Mouse (Mus musculus): Measurements from ENCODE around the gene Rufy4. TPM values are rescaled to one million over a fixed set of nuclear protein-coding genes. Genes with fewer than 3 reads are reported as not detected.

The Rufy4 gene
- polyA plus RNA-seq, 1 experiment, result 0.42 TPM

GRCm38 (mm10) chr1:74130883-74131659 lies 5.7 kb downstream of the Rufy4 start:
- H3K27me3 ChIP-seq (ENCODE audit: control insufficient read depth, insufficient read depth, low read length), result no peaks in the 10 kb centered on the region
- H3K4me3 ChIP-seq (ENCODE audit: control insufficient read depth, low read depth, low read length), result no peak overlapping the region
- no peaks in the 10 kb centered on the region for H3K36me3 ChIP-seq (ENCODE audit: control insufficient read depth, insufficient read depth, low read length)
- H3K27ac ChIP-seq (ENCODE audit: control insufficient read depth, insufficient read depth, low read depth, low read length), result no peak overlapping the region
- no peaks in the 10 kb centered on the region for H3K4me1 ChIP-seq (ENCODE audit: control insufficient read depth, insufficient read depth, low read length)
- TF ChIP-seq CTCF (IDR thresholded peaks at IDR 0.05; ENCODE audit: control insufficient read depth, insufficient read depth, insufficient replicate concordance, low read depth, low read length), result no peak
- TF ChIP-seq POLR2A (IDR thresholded peaks at IDR 0.05; ENCODE audit: control insufficient read depth, low read depth, low read length), result no peak

GRCm38 (mm10) chr1:74132011-74132410 lies 6.7 kb downstream of the Rufy4 start:
- Histone ChIP-seq H3K4me3 (ENCODE audit: control insufficient read depth, low read depth, low read length) (no peak overlapping the region), H3K27me3 (ENCODE audit: control insufficient read depth, insufficient read depth, low read length) (no peaks in the 10 kb centered on the region), H3K4me1 (ENCODE audit: control insufficient read depth, insufficient read depth, low read length) (no peaks in the 10 kb centered on the region), H3K27ac (ENCODE audit: control insufficient read depth, insufficient read depth, low read depth, low read length) (no peak overlapping the region), H3K36me3 (ENCODE audit: control insufficient read depth, insufficient read depth, low read length) (no peaks in the 10 kb centered on the region)
- TF ChIP-seq POLR2A (IDR thresholded peaks at IDR 0.05; ENCODE audit: control insufficient read depth, low read depth, low read length), result no peak
- TF ChIP-seq CTCF (IDR thresholded peaks at IDR 0.05; ENCODE audit: control insufficient read depth, insufficient read depth, insufficient replicate concordance, low read depth, low read length), result no peak

GRCm38 (mm10) chr1:74133954-74134353 lies 8.6 kb downstream of the Rufy4 start:
- Histone ChIP-seq H3K36me3 (ENCODE audit: control insufficient read depth, insufficient read depth, low read length) (no peaks in the 10 kb centered on the region), H3K4me1 (ENCODE audit: control insufficient read depth, insufficient read depth, low read length) (no peaks in the 10 kb centered on the region), H3K4me3 (ENCODE audit: control insufficient read depth, low read depth, low read length) (no peak overlapping the region), H3K27ac (ENCODE audit: control insufficient read depth, insufficient read depth, low read depth, low read length) (no peak overlapping the region), H3K27me3 (ENCODE audit: control insufficient read depth, insufficient read depth, low read length) (no peaks in the 10 kb centered on the region)
- TF ChIP-seq CTCF (IDR thresholded peaks at IDR 0.05; ENCODE audit: control insufficient read depth, insufficient read depth, insufficient replicate concordance, low read depth, low read length) (no peak), POLR2A (IDR thresholded peaks at IDR 0.05; ENCODE audit: control insufficient read depth, low read depth, low read length) (no peak)

- TF ChIP-seq CTCF (IDR thresholded peaks at IDR 0.05; ENCODE audit: control insufficient read depth, insufficient read depth, insufficient replicate concordance, low read depth, low read length) (no peak), POLR2A (IDR thresholded peaks at IDR 0.05; ENCODE audit: control insufficient read depth, low read depth, low read length) (no peak)
- H3K4me1 ChIP-seq (ENCODE audit: control insufficient read depth, insufficient read depth, low read length), result no peaks in the 10 kb centered on the region
- no peaks in the 10 kb centered on the region for H3K27me3 ChIP-seq (ENCODE audit: control insufficient read depth, insufficient read depth, low read length)
- H3K4me3 ChIP-seq (ENCODE audit: control insufficient read depth, low read depth, low read length), result no peak overlapping the region
- no peak overlapping the region for H3K27ac ChIP-seq (ENCODE audit: control insufficient read depth, insufficient read depth, low read depth, low read length)
- no peaks in the 10 kb centered on the region for H3K36me3 ChIP-seq (ENCODE audit: control insufficient read depth, insufficient read depth, low read length)
Measured at GRCm38 (mm10) chr1:74135326-74135950, 10.1 kb downstream of the Rufy4 start.

- Histone ChIP-seq H3K4me3 (ENCODE audit: control insufficient read depth, low read depth, low read length) (no peak overlapping the region), H3K27me3 (ENCODE audit: control insufficient read depth, insufficient read depth, low read length) (no peaks in the 10 kb centered on the region), H3K4me1 (ENCODE audit: control insufficient read depth, insufficient read depth, low read length) (peaks cover 4% of the 10 kb centered on the region), H3K36me3 (ENCODE audit: control insufficient read depth, insufficient read depth, low read length) (no peaks in the 10 kb centered on the region), H3K27ac (ENCODE audit: control insufficient read depth, insufficient read depth, low read depth, low read length) (no peak overlapping the region)
- TF ChIP-seq CTCF (IDR thresholded peaks at IDR 0.05; ENCODE audit: control insufficient read depth, insufficient read depth, insufficient replicate concordance, low read depth, low read length), result no peak
- TF ChIP-seq POLR2A (IDR thresholded peaks at IDR 0.05; ENCODE audit: control insufficient read depth, low read depth, low read length), result no peak
Measured at GRCm38 (mm10) chr1:74139415-74139814, 14.1 kb downstream of the Rufy4 start.

GRCm38 (mm10) chr1:74141781-74142180 lies 16.4 kb downstream of the Rufy4 start:
- no peak overlapping the region for H3K27ac ChIP-seq (ENCODE audit: control insufficient read depth, insufficient read depth, low read depth, low read length)
- no peaks in the 10 kb centered on the region for H3K27me3 ChIP-seq (ENCODE audit: control insufficient read depth, insufficient read depth, low read length)
- H3K4me3 ChIP-seq (ENCODE audit: control insufficient read depth, low read depth, low read length), result peak overlapping the region; percentile 21; the same call in 1 of the 2 replicates
- H3K4me1 ChIP-seq (ENCODE audit: control insufficient read depth, insufficient read depth, low read length), result peaks cover 4% of the 10 kb centered on the region
- TF ChIP-seq CTCF (IDR thresholded peaks at IDR 0.05; ENCODE audit: control insufficient read depth, insufficient read depth, insufficient replicate concordance, low read depth, low read length) (no peak), POLR2A (IDR thresholded peaks at IDR 0.05; ENCODE audit: control insufficient read depth, low read depth, low read length) (no peak)
- no peaks in the 10 kb centered on the region for H3K36me3 ChIP-seq (ENCODE audit: control insufficient read depth, insufficient read depth, low read length)

- no peaks in the 10 kb centered on the region for H3K27me3 ChIP-seq (ENCODE audit: control insufficient read depth, insufficient read depth, low read length)
- no peak for TF ChIP-seq POLR2A (IDR thresholded peaks at IDR 0.05; ENCODE audit: control insufficient read depth, low read depth, low read length)
- TF ChIP-seq CTCF (IDR thresholded peaks at IDR 0.05; ENCODE audit: control insufficient read depth, insufficient read depth, insufficient replicate concordance, low read depth, low read length), result no peak
- no peak overlapping the region for H3K4me3 ChIP-seq (ENCODE audit: control insufficient read depth, low read depth, low read length)
- no peak overlapping the region for H3K27ac ChIP-seq (ENCODE audit: control insufficient read depth, insufficient read depth, low read depth, low read length)
- no peaks in the 10 kb centered on the region; the same call in 1 of the 2 replicates for H3K4me1 ChIP-seq (ENCODE audit: control insufficient read depth, insufficient read depth, low read length)
- no peaks in the 10 kb centered on the region for H3K36me3 ChIP-seq (ENCODE audit: control insufficient read depth, insufficient read depth, low read length)
Measured at GRCm38 (mm10) chr1:74149106-74149885, 24.0 kb downstream of the Rufy4 start.
